Comparison of ENCODE assay signal across 7 mouse cellular contexts in the genomic region with DNA sequence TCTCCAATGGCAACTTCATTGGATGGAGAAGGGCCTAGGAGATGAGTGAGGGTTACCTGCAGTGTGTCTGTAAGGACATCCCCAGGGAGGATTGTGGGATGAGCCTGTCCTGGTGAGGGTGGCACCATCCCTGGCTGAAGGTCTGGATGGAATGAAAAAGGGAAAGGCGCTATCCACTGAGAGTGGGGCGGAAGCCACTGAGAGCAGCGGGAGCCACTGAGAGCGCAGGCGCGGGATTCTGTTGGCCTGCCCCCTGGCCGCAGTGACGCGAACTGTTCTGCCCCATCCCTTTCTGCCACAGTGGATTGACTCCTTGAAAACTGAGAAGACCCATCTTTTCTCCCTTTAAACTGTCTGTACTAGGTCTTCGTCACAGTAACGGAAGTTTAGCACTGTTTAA.
DNase-seq lines count a peak whose midpoint lies in the region; ATAC-seq and TF ChIP-seq lines count a peak whose summit lies in the region.

No protein-coding gene starts in this region.

- H3K36me3 ChIP-seq in kidney, postnatal 0 days (ENCODE audit: insufficient read depth, low read length) = no peaks in the 10 kb centered on the region
- H3K36me3 ChIP-seq in embryonic facial prominence, embryonic 13.5 days = no peaks in the 10 kb centered on the region
- no peaks in the 10 kb centered on the region for H3K36me3 ChIP-seq in hindbrain, embryonic 15.5 days
- no peaks in the 10 kb centered on the region for H3K36me3 ChIP-seq in midbrain, postnatal 0 days (ENCODE audit: insufficient read depth, low read length)

- H3K4me1 ChIP-seq in kidney, postnatal 0 days (replicated peaks; ENCODE audit: insufficient read depth, low read length) = 0 out of 2 replicates have a peak, but pooled peaks cover 1% of the 10 kb centered on the region
- peaks cover 10% of the 10 kb centered on the region; the same call in 1 of the 2 replicates for H3K4me1 ChIP-seq in embryonic facial prominence, embryonic 13.5 days
- H3K4me1 ChIP-seq in hindbrain, embryonic 15.5 days (replicated peaks) = no peaks in the 10 kb centered on the region
- H3K4me1 ChIP-seq in midbrain, postnatal 0 days (ENCODE audit: insufficient read depth, low read length) = no peaks in the 10 kb centered on the region

- no peak overlapping the region for H3K27ac ChIP-seq in kidney, postnatal 0 days
- H3K27ac ChIP-seq in embryonic facial prominence, embryonic 13.5 days = peak overlapping the region; percentile 22; the same call in 1 of the 2 replicates
- H3K27ac ChIP-seq in hindbrain, embryonic 15.5 days (replicated peaks) = no peak overlapping the region
- no peak overlapping the region for H3K27ac ChIP-seq in midbrain, postnatal 0 days (ENCODE audit: low read depth, low read length)

- no peaks in the 10 kb centered on the region for H3K9me3 ChIP-seq in kidney, postnatal 0 days (replicated peaks; ENCODE audit: low read length)
- no peaks in the 10 kb centered on the region for H3K9me3 ChIP-seq in embryonic facial prominence, embryonic 13.5 days
- no peaks in the 10 kb centered on the region for H3K9me3 ChIP-seq in hindbrain, embryonic 15.5 days
- H3K9me3 ChIP-seq in midbrain, postnatal 0 days (ENCODE audit: low read length) = no peaks in the 10 kb centered on the region

- WGBS in kidney, postnatal 0 days = 21% methylated on average over 11 of the region's 11 CpGs
- WGBS in embryonic facial prominence, embryonic 13.5 days = 17% methylated on average over 11 of the region's 11 CpGs
- 25% methylated on average over 11 of the region's 11 CpGs for WGBS in hindbrain, embryonic 15.5 days
- 18% methylated on average over 11 of the region's 11 CpGs for WGBS in midbrain, postnatal 0 days

- no peak overlapping the region for H3K9ac ChIP-seq in kidney, postnatal 0 days (ENCODE audit: low read depth, low read length)
- no peak overlapping the region for H3K9ac ChIP-seq in embryonic facial prominence, embryonic 13.5 days
- H3K9ac ChIP-seq in hindbrain, embryonic 15.5 days = no peak overlapping the region
- no peak overlapping the region for H3K9ac ChIP-seq in midbrain, postnatal 0 days (replicated peaks; ENCODE audit: low read length, poor library complexity, severe bottlenecking)

- peak; percentile 66 for DNase-seq in kidney, postnatal 0 days (ENCODE audit: low spot score)
- no peak for DNase-seq in kidney, adult 8-10 months
- peak; percentile 35 for DNase-seq in midbrain, postnatal 0 days (ENCODE audit: low spot score)
- DNase-seq in yolk sac, embryonic 10.5 days (ENCODE audit: low spot score) = no peak
- no peak for DNase-seq in urinary bladder, adult 18-20 months (ENCODE audit: low spot score in 2 of 2)

- no peaks in the 10 kb centered on the region for H3K27me3 ChIP-seq in kidney, postnatal 0 days (ENCODE audit: insufficient read depth, low read length)
- no peaks in the 10 kb centered on the region for H3K27me3 ChIP-seq in embryonic facial prominence, embryonic 13.5 days
- no peaks in the 10 kb centered on the region for H3K27me3 ChIP-seq in hindbrain, embryonic 15.5 days
- H3K27me3 ChIP-seq in midbrain, postnatal 0 days (ENCODE audit: insufficient read depth, low read length) = no peaks in the 10 kb centered on the region

- H3K4me3 ChIP-seq in kidney, postnatal 0 days (replicated peaks; ENCODE audit: low read depth, low read length) = no peak overlapping the region
- no peak overlapping the region for H3K4me3 ChIP-seq in embryonic facial prominence, embryonic 13.5 days
- no peak overlapping the region for H3K4me3 ChIP-seq in hindbrain, embryonic 15.5 days
- no peak overlapping the region for H3K4me3 ChIP-seq in midbrain, postnatal 0 days (ENCODE audit: low read depth, low read length)

- peak; percentile 65 for TF ChIP-seq CTCF in kidney, postnatal 0 days (IDR thresholded peaks at IDR 0.05; ENCODE audit: low read depth)
- TF ChIP-seq CTCF in midbrain, postnatal 0 days (IDR thresholded peaks at IDR 0.05) = peak; percentile 54

- peak; percentile 25; the same call in 1 of the 2 replicates for ATAC-seq in kidney, postnatal 0 days (replicated peaks; ENCODE audit: low FRiP score, low read depth)
- no peak for ATAC-seq in embryonic facial prominence, embryonic 13.5 days (ENCODE audit: insufficient number of reproducible peaks, insufficient read depth, low FRiP score, low TSS enrichment, low read depth)
- peak; percentile 48; the same call in 1 of the 2 replicates for ATAC-seq in hindbrain, embryonic 15.5 days (ENCODE audit: low FRiP score, low read depth)
- ATAC-seq in midbrain, postnatal 0 days (ENCODE audit: low FRiP score) = no peak

- H3K4me2 ChIP-seq in kidney, postnatal 0 days (ENCODE audit: low read length) = no peak overlapping the region
- H3K4me2 ChIP-seq in embryonic facial prominence, embryonic 13.5 days = peak overlapping the region; percentile 37
- no peak overlapping the region; the same call in 1 of the 2 replicates for H3K4me2 ChIP-seq in hindbrain, embryonic 15.5 days
- H3K4me2 ChIP-seq in midbrain, postnatal 0 days (ENCODE audit: low read depth, low read length, poor library complexity, severe bottlenecking) = no peak overlapping the region

Comparison
In these comparisons a context has a peak if more than half of its experiments do, and no peak if none do; other contexts are left out.
1. DNase-seq: peak in kidney, postnatal 0 days (single experiment) and midbrain, postnatal 0 days (single experiment); none in kidney, adult 8-10 months (0 of 2), yolk sac, embryonic 10.5 days (single experiment) and urinary bladder, adult 18-20 months (0 of 2).
2. ATAC-seq: peak in kidney, postnatal 0 days (single experiment) and hindbrain, embryonic 15.5 days (single experiment); none in embryonic facial prominence, embryonic 13.5 days (single experiment) and midbrain, postnatal 0 days (single experiment).